Mouse (Mus musculus): Measurements from ENCODE around the gene Dbx1. TPM values are rescaled to one million over a fixed set of nuclear protein-coding genes. Genes with fewer than 3 reads are reported as not detected.
A peak's percentile ranks its signal among the peaks of the same experiment; 100 is the strongest.

Gene Dbx1
- total and polyA plus RNA-seq, 2 experiments from 2014 or later: 0.53 to 0.68 TPM

DNA sequence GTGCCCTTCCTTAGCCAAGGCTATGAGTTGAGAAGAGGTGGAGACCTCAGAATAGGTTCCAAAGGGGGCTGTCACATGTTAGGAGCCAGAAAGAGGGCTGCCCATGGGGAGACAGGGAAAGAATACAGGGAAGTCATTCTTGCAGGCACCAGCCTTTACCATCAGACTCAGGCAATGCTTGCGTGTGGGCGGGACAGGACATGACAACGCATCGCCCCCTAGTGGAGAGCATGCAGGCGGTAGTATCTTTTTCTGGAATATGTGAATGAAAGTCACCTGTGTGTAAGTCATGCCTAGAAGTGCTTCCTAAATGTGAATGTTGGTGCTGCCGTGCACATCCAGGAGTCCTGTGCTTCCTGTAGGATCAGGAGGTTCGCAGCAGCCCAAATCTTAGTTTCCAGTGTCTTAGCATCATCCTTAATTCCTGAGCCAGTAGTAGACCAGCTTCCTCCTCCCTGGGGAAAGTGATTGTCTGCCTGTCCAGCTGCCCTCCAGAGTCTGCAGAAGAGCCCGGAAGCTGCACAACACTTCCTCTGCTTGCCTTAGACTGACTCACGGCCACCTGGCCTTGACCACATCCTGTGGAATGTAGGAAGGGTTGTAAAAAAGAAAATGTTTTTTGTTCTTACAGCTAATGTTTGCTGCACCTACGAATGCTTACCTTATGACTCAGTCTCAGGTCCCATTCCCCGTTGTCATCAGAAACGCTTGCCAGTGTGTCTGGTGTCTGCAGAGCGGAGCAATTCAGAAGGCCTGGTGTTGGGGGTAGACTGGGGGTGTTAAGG, 35.3 kb downstream of the Dbx1 start:
- no peaks in the 10 kb centered on the region for H3K9me3 ChIP-seq (ENCODE audit: low read length)
- H3K4me1 ChIP-seq (ENCODE audit: insufficient read depth, low read length): no peaks in the 10 kb centered on the region
- DNase-seq (ENCODE audit: low spot score) (peak; percentile 81), ATAC-seq (peak; percentile 67; the same call in 1 of the 2 replicates)
- H3K9ac ChIP-seq (replicated peaks; ENCODE audit: low read length): no peak overlapping the region
- 60% methylated on average over 13 of the region's 13 CpGs for WGBS
- H3K4me2 ChIP-seq (ENCODE audit: low read depth, low read length): no peak overlapping the region
- H3K27me3 ChIP-seq (ENCODE audit: insufficient read depth, low read length): no peaks in the 10 kb centered on the region
- H3K4me3 ChIP-seq (ENCODE audit: low read length): no peak overlapping the region
- H3K36me3 ChIP-seq (ENCODE audit: insufficient read depth, low read length): peaks cover 54% of the 10 kb centered on the region
- no peak overlapping the region for H3K27ac ChIP-seq
- peak; percentile 88 for TF ChIP-seq CTCF (IDR thresholded peaks at IDR 0.05; ENCODE audit: low read depth)

DNA sequence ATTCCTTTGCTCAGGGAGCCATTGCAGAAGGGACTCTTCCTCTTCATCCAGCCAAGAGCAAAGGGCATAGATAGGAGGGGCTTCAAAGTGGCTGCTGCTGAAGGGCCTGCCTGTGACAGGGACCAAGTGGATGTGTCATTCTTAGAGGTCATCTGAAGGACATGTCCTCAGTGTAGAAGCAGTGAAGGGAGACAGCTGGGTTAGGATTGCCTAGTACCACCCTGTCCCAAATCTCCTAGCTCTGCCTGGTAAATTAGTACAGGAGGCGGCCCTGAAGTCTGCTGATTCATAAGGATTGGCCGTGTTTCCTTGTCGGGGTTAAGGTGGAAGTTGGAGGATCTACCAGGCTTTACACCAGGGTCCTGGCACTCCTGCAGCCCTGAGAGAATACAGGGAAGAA, 36.7 kb downstream of the Dbx1 start:
- 87% methylated on average over 3 of the region's 3 CpGs for WGBS
- Histone ChIP-seq H3K36me3 (ENCODE audit: insufficient read depth, low read length) (peaks cover 46% of the 10 kb centered on the region), H3K9me3 (ENCODE audit: low read length) (no peaks in the 10 kb centered on the region), H3K27ac (no peak overlapping the region), H3K4me1 (ENCODE audit: insufficient read depth, low read length) (no peaks in the 10 kb centered on the region), H3K27me3 (ENCODE audit: insufficient read depth, low read length) (no peaks in the 10 kb centered on the region), H3K4me3 (ENCODE audit: low read length) (no peak overlapping the region), H3K4me2 (ENCODE audit: low read depth, low read length) (no peak overlapping the region), H3K9ac (replicated peaks; ENCODE audit: low read length) (no peak overlapping the region)
- TF ChIP-seq CTCF (IDR thresholded peaks at IDR 0.05; ENCODE audit: low read depth): no peak
- DNase-seq (ENCODE audit: low spot score) (no peak), ATAC-seq (no peak)

DNA sequence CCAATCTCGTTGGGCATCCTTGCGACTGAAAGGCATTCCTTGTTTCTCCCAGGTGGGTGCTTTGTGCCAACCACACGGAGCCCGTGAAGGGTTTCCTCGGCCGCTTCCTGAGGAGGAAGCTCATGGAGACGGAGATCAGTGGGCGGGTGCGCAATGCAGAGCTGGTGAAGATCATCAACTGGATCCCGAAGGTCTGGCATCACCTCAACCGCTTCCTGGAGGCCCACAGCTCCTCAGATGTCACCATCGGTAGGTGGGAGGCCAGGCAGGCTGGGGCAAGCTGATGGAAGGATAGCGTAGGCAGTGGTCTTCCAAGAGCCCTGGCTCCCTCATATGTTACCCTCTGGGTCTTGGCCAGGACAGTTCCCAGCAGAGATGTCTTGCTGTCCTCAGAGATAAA, 38.4 kb downstream of the Dbx1 start:
- no peak for DNase-seq (ENCODE audit: low spot score)
- H3K4me2 ChIP-seq (ENCODE audit: low read depth, low read length): no peak overlapping the region
- H3K9ac ChIP-seq (replicated peaks; ENCODE audit: low read length): no peak overlapping the region
- no peak for TF ChIP-seq CTCF (IDR thresholded peaks at IDR 0.05; ENCODE audit: low read depth)
- no peak for ATAC-seq
- H3K36me3 ChIP-seq (ENCODE audit: insufficient read depth, low read length): peaks cover 53% of the 10 kb centered on the region
- no peaks in the 10 kb centered on the region for H3K27me3 ChIP-seq (ENCODE audit: insufficient read depth, low read length)
- no peak overlapping the region for H3K4me3 ChIP-seq (ENCODE audit: low read length)
- H3K4me1 ChIP-seq (ENCODE audit: insufficient read depth, low read length): no peaks in the 10 kb centered on the region
- H3K9me3 ChIP-seq (ENCODE audit: low read length): no peaks in the 10 kb centered on the region
- 93% methylated on average over 13 of the region's 13 CpGs for WGBS
- no peak overlapping the region for H3K27ac ChIP-seq

DNA sequence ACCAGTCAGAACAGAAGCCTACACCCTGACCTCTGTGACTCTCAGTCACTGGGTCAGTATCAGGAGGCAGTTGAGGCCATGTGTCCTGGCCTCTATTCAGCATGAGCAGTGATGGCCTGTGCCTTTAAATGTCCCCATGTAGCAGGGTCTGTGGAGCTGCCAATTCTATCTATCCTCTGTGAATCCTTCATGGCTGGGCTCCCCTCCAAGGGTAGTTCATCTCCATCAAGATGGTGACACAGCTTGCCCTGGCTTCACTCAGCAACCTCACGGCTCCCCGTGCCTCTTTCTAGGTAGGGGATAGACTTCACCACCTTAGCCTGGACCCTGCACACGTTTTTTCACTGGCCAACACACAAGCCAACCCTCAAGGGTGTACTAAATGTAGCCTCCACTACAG, 38.9 kb downstream of the Dbx1 start:
- 76% methylated on average over 3 of the region's 3 CpGs for WGBS
- H3K4me2 ChIP-seq (ENCODE audit: low read depth, low read length): no peak overlapping the region
- TF ChIP-seq CTCF (IDR thresholded peaks at IDR 0.05; ENCODE audit: low read depth): no peak
- H3K9me3 ChIP-seq (ENCODE audit: low read length): no peaks in the 10 kb centered on the region
- no peaks in the 10 kb centered on the region for H3K27me3 ChIP-seq (ENCODE audit: insufficient read depth, low read length)
- ATAC-seq (no peak), DNase-seq (ENCODE audit: low spot score) (no peak)
- H3K9ac ChIP-seq (replicated peaks; ENCODE audit: low read length): no peak overlapping the region
- no peaks in the 10 kb centered on the region for H3K4me1 ChIP-seq (ENCODE audit: insufficient read depth, low read length)
- H3K27ac ChIP-seq: no peak overlapping the region
- no peak overlapping the region for H3K4me3 ChIP-seq (ENCODE audit: low read length)
- peaks cover 53% of the 10 kb centered on the region for H3K36me3 ChIP-seq (ENCODE audit: insufficient read depth, low read length)

GRCm38 (mm10) chr7:49589635-49590034, 47.0 kb downstream of the Dbx1 start:
- H3K9ac ChIP-seq (replicated peaks; ENCODE audit: low read length): no peak overlapping the region
- no peak for TF ChIP-seq CTCF (IDR thresholded peaks at IDR 0.05; ENCODE audit: low read depth)
- no peak overlapping the region for H3K4me3 ChIP-seq (ENCODE audit: low read length)
- no peak for DNase-seq (ENCODE audit: low spot score)
- no peak overlapping the region for H3K4me2 ChIP-seq (ENCODE audit: low read depth, low read length)
- H3K27ac ChIP-seq: no peak overlapping the region
- H3K27me3 ChIP-seq (ENCODE audit: insufficient read depth, low read length): no peaks in the 10 kb centered on the region
- no peaks in the 10 kb centered on the region for H3K9me3 ChIP-seq (ENCODE audit: low read length)
- H3K36me3 ChIP-seq (ENCODE audit: insufficient read depth, low read length): peaks cover 63% of the 10 kb centered on the region; the same call in 1 of the 2 replicates
- 86% methylated on average over 8 of the region's 8 CpGs for WGBS
- no peaks in the 10 kb centered on the region for H3K4me1 ChIP-seq (ENCODE audit: insufficient read depth, low read length)
- no peak for ATAC-seq

- no peak for TF ChIP-seq CTCF (IDR thresholded peaks at IDR 0.05; ENCODE audit: low read depth)
- 66% methylated on average over 5 of the region's 5 CpGs for WGBS
- Histone ChIP-seq H3K27ac (no peak overlapping the region), H3K9ac (replicated peaks; ENCODE audit: low read length) (no peak overlapping the region), H3K4me3 (ENCODE audit: low read length) (no peak overlapping the region), H3K4me1 (ENCODE audit: insufficient read depth, low read length) (no peaks in the 10 kb centered on the region), H3K36me3 (ENCODE audit: insufficient read depth, low read length) (peaks cover 58% of the 10 kb centered on the region), H3K27me3 (ENCODE audit: insufficient read depth, low read length) (no peaks in the 10 kb centered on the region), H3K4me2 (ENCODE audit: low read depth, low read length) (no peak overlapping the region), H3K9me3 (ENCODE audit: low read length) (no peaks in the 10 kb centered on the region)
- ATAC-seq (no peak), DNase-seq (ENCODE audit: low spot score) (no peak)
Measured at GRCm38 (mm10) chr7:49586530-49587120, 50.0 kb downstream of the Dbx1 start.

- TF ChIP-seq CTCF (IDR thresholded peaks at IDR 0.05; ENCODE audit: low read depth): no peak
- Histone ChIP-seq H3K27ac (no peak overlapping the region), H3K4me1 (ENCODE audit: insufficient read depth, low read length) (no peaks in the 10 kb centered on the region), H3K27me3 (ENCODE audit: insufficient read depth, low read length) (no peaks in the 10 kb centered on the region), H3K9me3 (ENCODE audit: low read length) (no peaks in the 10 kb centered on the region), H3K4me2 (ENCODE audit: low read depth, low read length) (no peak overlapping the region), H3K36me3 (ENCODE audit: insufficient read depth, low read length) (peaks cover 61% of the 10 kb centered on the region), H3K4me3 (ENCODE audit: low read length) (no peak overlapping the region), H3K9ac (replicated peaks; ENCODE audit: low read length) (no peak overlapping the region)
- DNase-seq (ENCODE audit: low spot score) (no peak), ATAC-seq (no peak)
- 86% methylated on average over 6 of the region's 6 CpGs for WGBS
Measured at GRCm38 (mm10) chr7:49583176-49583575, 53.5 kb downstream of the Dbx1 start.

All from hindbrain, postnatal 0 days (tissue).